Mouse (Mus musculus) embryonic fibroblast, embryonic 13.5 days (primary cell): ENCODE results near the gene Arhgdib. TPM values are rescaled to one million over a fixed set of nuclear protein-coding genes. Genes with fewer than 3 reads are reported as not detected.

Experiments
- H3K27ac ChIP-seq: 2 replicates; pipeline ENCODE4 v1.5.1; 2012; ENCODE audit warnings: low read length, control low read depth, inconsistent platforms; ENCODE audit not compliant: insufficient read depth
- H3K4me1 ChIP-seq: 2 replicates; pipeline ENCODE4 v1.6.1; 2011; ENCODE audit warnings: low read length; ENCODE audit not compliant: control insufficient read depth, insufficient read depth
- H3K4me3 ChIP-seq: 2 replicates; pipeline ENCODE4 v1.5.1; 2011; ENCODE audit warnings: mild to moderate bottlenecking, control low read depth, low read length; ENCODE audit not compliant: insufficient read depth
- CTCF ChIP-seq: IDR thresholded peaks from 2 replicates; pipeline ENCODE4 v1.5.1; 2011; ENCODE audit warnings: mild to moderate bottlenecking, control low read depth, low read length, moderate library complexity, borderline replicate concordance; ENCODE audit not compliant: insufficient read depth
- POLR2A ChIP-seq: IDR thresholded peaks from 2 replicates; pipeline ENCODE4 v1.6.1; 2011; ENCODE audit warnings: low read depth, mild to moderate bottlenecking, control low read depth, low read length, moderate library complexity
- polyA plus RNA-seq: library from polyadenylated mRNA; stranded (reverse); fragments of >200 nt; gene quantifications from 2 replicates; pipeline ENCODE4 v1.2.4, GENCODE M21; 2011; ENCODE audit warnings: low read depth; ENCODE audit not compliant: missing spikeins, insufficient read length

Arhgdib gene
- polyA plus RNA-seq, 1 experiment: 221 TPM

GRCm38 (mm10) chr6:136925049-136925448 is 16.6 kb downstream of the Arhgdib start:
- Histone ChIP-seq H3K27ac (no peak overlapping the region), H3K4me3 (no peak overlapping the region), H3K4me1 (peaks cover 5% of the 10 kb centered on the region)
- TF ChIP-seq POLR2A (no peak), CTCF (no peak)

GRCm38 (mm10) chr6:136923532-136923931 is 18.2 kb downstream of the Arhgdib start, which contains the start of gene Pde6h:
TSS of gene Pde6h (plus strand) at chr6:136923832.
- H3K4me3 ChIP-seq: no peak within 1 kb of the TSS
- H3K27ac ChIP-seq: no peak within 1 kb of the TSS
- TF ChIP-seq POLR2A (no peak), CTCF (no peak)
- H3K4me1 ChIP-seq: peaks cover 5% of the 10 kb centered on the region

GRCm38 (mm10) chr6:136922871-136923270 is 18.8 kb downstream of the Arhgdib start:
- TF ChIP-seq CTCF: no peak
- no peak for TF ChIP-seq POLR2A
- peaks cover 5% of the 10 kb centered on the region for H3K4me1 ChIP-seq

GRCm38 (mm10) chr6:136922080-136922479 is 19.6 kb downstream of the Arhgdib start, which contains the start of gene Erp27:
TSS of gene Erp27 (minus strand) at chr6:136922180.
- Histone ChIP-seq H3K4me3 (no peak within 1 kb of the TSS), H3K27ac (no peak within 1 kb of the TSS), H3K4me1 (peaks cover 5% of the 10 kb centered on the region)
- TF ChIP-seq CTCF (no peak), POLR2A (no peak)

More at GRCm38 (mm10) chr6:136922871-136923270, 18.8 kb downstream of the Arhgdib start:
- Histone ChIP-seq H3K27ac (no peak overlapping the region), H3K4me3 (no peak overlapping the region)

GRCm38 (mm10) chr6:136921601-136922000 is 20.1 kb downstream of the Arhgdib start:
- no peak for TF ChIP-seq POLR2A
- H3K4me3 ChIP-seq: no peak overlapping the region
- peaks cover 5% of the 10 kb centered on the region for H3K4me1 ChIP-seq
- no peak overlapping the region for H3K27ac ChIP-seq

- no peak overlapping the region for H3K27ac ChIP-seq
- peaks cover 5% of the 10 kb centered on the region for H3K4me1 ChIP-seq
- TF ChIP-seq POLR2A (no peak), CTCF (no peak)
- no peak overlapping the region for H3K4me3 ChIP-seq
Measured at GRCm38 (mm10) chr6:136920320-136921257, 21.1 kb downstream of the Arhgdib start.

- Histone ChIP-seq H3K4me1 (peaks cover 7% of the 10 kb centered on the region), H3K4me3 (no peak overlapping the region), H3K27ac (no peak overlapping the region)
- no peak for TF ChIP-seq POLR2A
- no peak for TF ChIP-seq CTCF
Measured at GRCm38 (mm10) chr6:136917885-136918284, 23.8 kb downstream of the Arhgdib start.

GRCm38 (mm10) chr6:136915721-136916395 is 25.8 kb downstream of the Arhgdib start:
- H3K27ac ChIP-seq: no peak overlapping the region
- TF ChIP-seq POLR2A: no peak
- TF ChIP-seq CTCF: no peak
- H3K4me1 ChIP-seq: peaks cover 7% of the 10 kb centered on the region
- no peak overlapping the region for H3K4me3 ChIP-seq

- TF ChIP-seq POLR2A (no peak), CTCF (no peak)
- Histone ChIP-seq H3K4me3 (no peak overlapping the region), H3K27ac (no peak overlapping the region; the same call in 1 of the 2 replicates), H3K4me1 (peaks cover 9% of the 10 kb centered on the region)
Measured at GRCm38 (mm10) chr6:136914234-136914633, 27.5 kb downstream of the Arhgdib start.

- Histone ChIP-seq H3K4me3 (no peak overlapping the region), H3K4me1 (peaks cover 9% of the 10 kb centered on the region), H3K27ac (peak overlapping the region; percentile 14; the same call in 1 of the 2 replicates)
- TF ChIP-seq CTCF (no peak), POLR2A (no peak)
Measured at GRCm38 (mm10) chr6:136913384-136914126, 28.1 kb downstream of the Arhgdib start.
